Mouse (Mus musculus): ENCODE results near the gene Tmem102. TPM values are rescaled to one million over a fixed set of nuclear protein-coding genes. Genes with fewer than 3 reads are reported as not detected.

The Tmem102 gene
- polyA plus RNA-seq, 1 experiment, result 0.61 TPM

- peak overlapping the region; percentile 34 for H3ac ChIP-seq (ENCODE audit: control insufficient read depth, insufficient read length)
- H3K27me3 ChIP-seq (ENCODE audit: control insufficient read depth, insufficient read depth, insufficient read length), result no peaks in the 10 kb centered on the region
- no peak for TF ChIP-seq MAX (IDR thresholded peaks at IDR 0.05; ENCODE audit: low read depth)
- no peak for TF ChIP-seq TCF12 (IDR thresholded peaks at IDR 0.05; ENCODE audit: insufficient read depth, poor library complexity, severe bottlenecking)
- no peak for TF ChIP-seq SRF (IDR thresholded peaks at IDR 0.05; ENCODE audit: control insufficient read depth, insufficient read length, low read depth)
- TF ChIP-seq POLR2AphosphoS2 (IDR thresholded peaks at IDR 0.05; ENCODE audit: insufficient read length, low read depth), result no peak
- TF ChIP-seq MYOG (IDR thresholded peaks at IDR 0.05; ENCODE audit: control insufficient read depth in 1 of 3, insufficient read depth in 1 of 3, insufficient read length in 2 of 3, low read depth in 2 of 3), result no peak
- TF ChIP-seq MYOD1 (IDR thresholded peaks at IDR 0.05; ENCODE audit: control insufficient read depth in 1 of 3, insufficient read length in 2 of 3, low read depth in 2 of 3), result no peak
- H3K4me3 ChIP-seq, result peak overlapping the region; percentile 61
- H3K79me2 ChIP-seq (ENCODE audit: control insufficient read depth, insufficient read depth), result peaks cover 55% of the 10 kb centered on the region
- peak overlapping the region; percentile 99 for H3K4me2 ChIP-seq (ENCODE audit: low read depth)
- no peaks in the 10 kb centered on the region for H3K36me3 ChIP-seq (ENCODE audit: control insufficient read depth, insufficient read depth)
Measured at GRCm38 (mm10) chr11:69757303-69758089, 47.9 kb downstream of the Tmem102 start.

- no peaks in the 10 kb centered on the region for H3K36me3 ChIP-seq (ENCODE audit: control insufficient read depth, insufficient read depth)
- no peaks in the 10 kb centered on the region for H3K27me3 ChIP-seq (ENCODE audit: control insufficient read depth, insufficient read depth, insufficient read length)
- no peak overlapping the region for H3K4me3 ChIP-seq
- TF ChIP-seq USF1 (IDR thresholded peaks at IDR 0.05; ENCODE audit: low read depth), result no peak
- no peak overlapping the region for H3ac ChIP-seq (ENCODE audit: control insufficient read depth, insufficient read length)
- H3K4me2 ChIP-seq (ENCODE audit: low read depth), result peak overlapping the region; percentile 99
- peaks cover 83% of the 10 kb centered on the region for H3K79me2 ChIP-seq (ENCODE audit: control insufficient read depth, insufficient read depth)
Measured at GRCm38 (mm10) chr11:69754701-69755100, 50.7 kb downstream of the Tmem102 start.

- Histone ChIP-seq H3K27me3 (ENCODE audit: control insufficient read depth, insufficient read depth, insufficient read length) (no peaks in the 10 kb centered on the region), H3ac (ENCODE audit: control insufficient read depth, insufficient read length) (no peak overlapping the region), H3K79me2 (ENCODE audit: control insufficient read depth, insufficient read depth) (peaks cover 88% of the 10 kb centered on the region), H3K36me3 (ENCODE audit: control insufficient read depth, insufficient read depth) (no peaks in the 10 kb centered on the region), H3K4me3 (no peak overlapping the region), H3K4me2 (ENCODE audit: low read depth) (peak overlapping the region; percentile 99)
- TF ChIP-seq POLR2AphosphoS2 (IDR thresholded peaks at IDR 0.05; ENCODE audit: insufficient read length, low read depth) (no peak), MYOD1 (IDR thresholded peaks at IDR 0.05; ENCODE audit: control insufficient read depth in 1 of 3, insufficient read length in 2 of 3, low read depth in 2 of 3) (no peak), MAX (IDR thresholded peaks at IDR 0.05; ENCODE audit: low read depth) (no peak), TCF12 (IDR thresholded peaks at IDR 0.05; ENCODE audit: insufficient read depth, poor library complexity, severe bottlenecking) (no peak), USF1 (IDR thresholded peaks at IDR 0.05; ENCODE audit: low read depth) (no peak), REST (IDR thresholded peaks at IDR 0.05; ENCODE audit: insufficient read depth, insufficient read length) (no peak), SRF (IDR thresholded peaks at IDR 0.05; ENCODE audit: control insufficient read depth, insufficient read length, low read depth) (no peak), E2F4 (IDR thresholded peaks at IDR 0.05; ENCODE audit: insufficient read depth) (no peak), TCF3 (IDR thresholded peaks at IDR 0.05; ENCODE audit: insufficient read length, low read depth) (no peak), CEBPB (IDR thresholded peaks at IDR 0.05; ENCODE audit: insufficient read depth, poor library complexity, severe bottlenecking) (no peak), POLR2A (IDR thresholded peaks at IDR 0.05; ENCODE audit: insufficient read length, low read depth) (no peak), MYOG (IDR thresholded peaks at IDR 0.05; ENCODE audit: control insufficient read depth in 1 of 3, insufficient read depth in 1 of 3, insufficient read length in 2 of 3, low read depth in 2 of 3) (no peak)
Measured at GRCm38 (mm10) chr11:69754233-69754632, 51.2 kb downstream of the Tmem102 start.

Other genes with a start within 250 kb of the Tmem102 start
- gene Efnb3, start 245.4 kb downstream of the Tmem102 start, polyA plus RNA-seq (2012; fragmentation: generic; extraction: Trizol), result 0.36 TPM
- 9.1 TPM for gene Wrap53, start 225.4 kb downstream of the Tmem102 start, polyA plus RNA-seq (2012; fragmentation: generic; extraction: Trizol)
- gene Trp53, start 225.3 kb downstream of the Tmem102 start, polyA plus RNA-seq (2012; fragmentation: generic; extraction: Trizol), result 119 TPM
- 6.6 TPM for gene Atp1b2, start 199.7 kb downstream of the Tmem102 start, polyA plus RNA-seq (2012; fragmentation: generic; extraction: Trizol)
- 0.05 TPM for gene Shbg, start 187.7 kb downstream of the Tmem102 start, polyA plus RNA-seq (2012; fragmentation: generic; extraction: Trizol)
- gene Sat2, start 183.6 kb downstream of the Tmem102 start, polyA plus RNA-seq (2012; fragmentation: generic; extraction: Trizol), result 3.6 TPM
- 104 TPM for gene Fxr2, start 172.6 kb downstream of the Tmem102 start, polyA plus RNA-seq (2012; fragmentation: generic; extraction: Trizol)
- 0.07 TPM for gene Sox15, start 150.3 kb downstream of the Tmem102 start, polyA plus RNA-seq (2012; fragmentation: generic; extraction: Trizol)
- gene Mpdu1, start 143.0 kb downstream of the Tmem102 start, polyA plus RNA-seq (2012; fragmentation: generic; extraction: Trizol), result 39.1 TPM
- 0.96 TPM for gene Cd68, start 139.5 kb downstream of the Tmem102 start, polyA plus RNA-seq (2012; fragmentation: generic; extraction: Trizol)
- 553 TPM for gene Eif4a1, start 133.2 kb downstream of the Tmem102 start, polyA plus RNA-seq (2012; fragmentation: generic; extraction: Trizol)
- gene Senp3, start 123.5 kb downstream of the Tmem102 start, polyA plus RNA-seq (2012; fragmentation: generic; extraction: Trizol), result 70.5 TPM
- 0.07 TPM for gene Tnfsf13, start 119.8 kb downstream of the Tmem102 start, polyA plus RNA-seq (2012; fragmentation: generic; extraction: Trizol)
- gene Tnfsf12, start 109.8 kb downstream of the Tmem102 start, polyA plus RNA-seq (2012; fragmentation: generic; extraction: Trizol), result 5.5 TPM
- 1.6 TPM for gene Tnfsfm13, start 109.5 kb downstream of the Tmem102 start, polyA plus RNA-seq (2012; fragmentation: generic; extraction: Trizol)
- 69.5 TPM for gene Polr2a, start 47.0 kb downstream of the Tmem102 start, polyA plus RNA-seq (2012; fragmentation: generic; extraction: Trizol)
- 0.26 TPM for gene Slc35g3, start 43.7 kb downstream of the Tmem102 start, polyA plus RNA-seq (2012; fragmentation: generic; extraction: Trizol)
- 9.4 TPM for gene Zbtb4, start 39.7 kb downstream of the Tmem102 start, polyA plus RNA-seq (2012; fragmentation: generic; extraction: Trizol)
- gene Chrnb1, start 9.7 kb downstream of the Tmem102 start, polyA plus RNA-seq (2012; fragmentation: generic; extraction: Trizol), result 95.3 TPM
- gene Fgf11, start 3.8 kb downstream of the Tmem102 start, polyA plus RNA-seq (2012; fragmentation: generic; extraction: Trizol), result 17.5 TPM
- 0.02 TPM for gene Gm39566, start 9.7 kb upstream of the Tmem102 start, polyA plus RNA-seq (2012; fragmentation: generic; extraction: Trizol)
- not detected for gene Spem2, start 12.8 kb upstream of the Tmem102 start, polyA plus RNA-seq (2012; fragmentation: generic; extraction: Trizol)
- 0.05 TPM for gene Spem1, start 16.6 kb upstream of the Tmem102 start, polyA plus RNA-seq (2012; fragmentation: generic; extraction: Trizol)
- gene Nlgn2, start 32.2 kb upstream of the Tmem102 start, polyA plus RNA-seq (2012; fragmentation: generic; extraction: Trizol), result 12.8 TPM
- 259 TPM for gene Tmem256, start 32.9 kb upstream of the Tmem102 start, polyA plus RNA-seq (2012; fragmentation: generic; extraction: Trizol)
- gene Plscr3, start 40.8 kb upstream of the Tmem102 start, polyA plus RNA-seq (2012; fragmentation: generic; extraction: Trizol), result 91.9 TPM
- gene Tnk1, start 53.1 kb upstream of the Tmem102 start, polyA plus RNA-seq (2012; fragmentation: generic; extraction: Trizol), result not detected
- gene Tmem95, start 72.4 kb upstream of the Tmem102 start, polyA plus RNA-seq (2012; fragmentation: generic; extraction: Trizol), result not detected
- 24.5 TPM for gene Kctd11, start 75.8 kb upstream of the Tmem102 start, polyA plus RNA-seq (2012; fragmentation: generic; extraction: Trizol)
- 1.4 TPM for gene Acap1, start 89.9 kb upstream of the Tmem102 start, polyA plus RNA-seq (2012; fragmentation: generic; extraction: Trizol)
- gene 2810408A11Rik, start 95.4 kb upstream of the Tmem102 start, polyA plus RNA-seq (2012; fragmentation: generic; extraction: Trizol), result 3.0 TPM
- gene Neurl4, start 95.4 kb upstream of the Tmem102 start, polyA plus RNA-seq (2012; fragmentation: generic; extraction: Trizol), result 42.2 TPM
- gene Gps2, start 108.3 kb upstream of the Tmem102 start, polyA plus RNA-seq (2012; fragmentation: generic; extraction: Trizol), result 38.0 TPM
- gene Eif5a, start 116.3 kb upstream of the Tmem102 start, polyA plus RNA-seq (2012; fragmentation: generic; extraction: Trizol), result 1,243 TPM
- 0.12 TPM for gene Ybx2, start 130.2 kb upstream of the Tmem102 start, polyA plus RNA-seq (2012; fragmentation: generic; extraction: Trizol)
- 14.1 TPM for gene Slc2a4, start 142.6 kb upstream of the Tmem102 start, polyA plus RNA-seq (2012; fragmentation: generic; extraction: Trizol)
- not detected for gene Cldn7, start 159.2 kb upstream of the Tmem102 start, polyA plus RNA-seq (2012; fragmentation: generic; extraction: Trizol)
- 146 TPM for gene Ctdnep1, start 175.5 kb upstream of the Tmem102 start, polyA plus RNA-seq (2012; fragmentation: generic; extraction: Trizol)
- 91.5 TPM for gene Elp5, start 176.9 kb upstream of the Tmem102 start, polyA plus RNA-seq (2012; fragmentation: generic; extraction: Trizol)
- 530 TPM for gene Gabarap, start 185.5 kb upstream of the Tmem102 start, polyA plus RNA-seq (2012; fragmentation: generic; extraction: Trizol)
- gene Phf23, start 190.2 kb upstream of the Tmem102 start, polyA plus RNA-seq (2012; fragmentation: generic; extraction: Trizol), result 58.6 TPM
- gene Dvl2, start 195.0 kb upstream of the Tmem102 start, polyA plus RNA-seq (2012; fragmentation: generic; extraction: Trizol), result 24.3 TPM
- 130 TPM for gene Acadvl, start 209.8 kb upstream of the Tmem102 start, polyA plus RNA-seq (2012; fragmentation: generic; extraction: Trizol)
- 26.8 TPM for gene Dlg4, start 211.3 kb upstream of the Tmem102 start, polyA plus RNA-seq (2012; fragmentation: generic; extraction: Trizol)
- gene Asgr1, start 248.5 kb upstream of the Tmem102 start, polyA plus RNA-seq (2012; fragmentation: generic; extraction: Trizol), result 0.06 TPM

All from myocyte (in vitro differentiated cells).